Mouse (Mus musculus) left cerebral cortex, postnatal 4 days (tissue): ENCODE data around the gene Hist1h3f. TPM values are rescaled to one million over a fixed set of nuclear protein-coding genes. Genes with fewer than 3 reads are reported as not detected.
A peak's percentile ranks its signal among the peaks of the same experiment; 100 is the strongest.

Source experiments
- DNase-seq: peaks from one replicate; pipeline ENCODE4 v3.0.0-alpha.2; 2022
- intact Hi-C: fragments of 180-260 bp; cut with DNase I; formaldehyde crosslinking; loops from one replicate; pipeline ENCODE4 v1.15.1; 2025
- total RNA-seq, 2 experiments: library from RNA; stranded (reverse); gene quantifications; 2 replicates each; pipeline ENCODE4 v1.2.3; 2021

Gene Hist1h3f
- 10 to 100 TPM; 42.2 to 44.0 TPM for total RNA-seq

GRCm38 (mm10) chr13:23543965-23544786 lies at the start of gene Hist1h3f:
Gene Hist1h3f, plus strand, starts transcription at chr13:23544052.
- intact Hi-C loops: no loop called here

GRCm38 (mm10) chr13:23495526-23495925 lies 48.3 kb upstream of the Hist1h3f start:
- no peak for DNase-seq
- intact Hi-C loops: loop anchor here (5.0 kb wide), 1 partner anchor 33 kb away; no protein-coding TSS in a partner anchor

More at GRCm38 (mm10) chr13:23543965-23544786, at the start of gene Hist1h3f:
- DNase-seq: peak; percentile 60

GRCm38 (mm10) chr13:23497656-23498321 lies 46.1 kb upstream of the Hist1h3f start:
- intact Hi-C loops: loop anchor here (5.0 kb wide), 1 partner anchor 35 kb away; no protein-coding TSS in a partner anchor
- no peak for DNase-seq

- no peak for DNase-seq
- intact Hi-C loops: loop anchor here (5.0 kb wide), 1 partner anchor 36 kb away; no protein-coding TSS in a partner anchor
These were observed 45.2 kb upstream of the Hist1h3f start for GRCm38 (mm10) chr13:23498653-23499052.

- intact Hi-C loops: loop anchor here (5.0 to 10.0 kb wide), 2 partner anchors 38 to 195 kb away; no protein-coding TSS in a partner anchor
- no peak for DNase-seq
These were observed 43.9 kb upstream of the Hist1h3f start for GRCm38 (mm10) chr13:23499943-23500342.

- intact Hi-C loops: loop anchor here (10.0 kb wide), 1 partner anchor 196 kb away; no protein-coding TSS in a partner anchor
- DNase-seq: peak; percentile 46
These were observed 43.2 kb upstream of the Hist1h3f start for GRCm38 (mm10) chr13:23500424-23501200.

GRCm38 (mm10) chr13:23501511-23501910 lies 42.3 kb upstream of the Hist1h3f start:
- no peak for DNase-seq
- intact Hi-C loops: loop anchor here (10.0 kb wide), 1 partner anchor 197 kb away; no protein-coding TSS in a partner anchor

- intact Hi-C loops: loop anchor here (10.0 kb wide), 1 partner anchor 197 kb away; no protein-coding TSS in a partner anchor
- no peak for DNase-seq
These were observed 41.8 kb upstream of the Hist1h3f start for GRCm38 (mm10) chr13:23502031-23502567.

GRCm38 (mm10) chr13:23502916-23503315 lies 40.9 kb upstream of the Hist1h3f start:
- intact Hi-C loops: loop anchor here (10.0 kb wide), 1 partner anchor 198 kb away; no protein-coding TSS in a partner anchor
- DNase-seq: no peak

- intact Hi-C loops: loop anchor here (10.0 kb wide), 1 partner anchor 199 kb away; no protein-coding TSS in a partner anchor
- DNase-seq: peak; percentile 31
These were observed 40.1 kb upstream of the Hist1h3f start for GRCm38 (mm10) chr13:23503797-23504196.

GRCm38 (mm10) chr13:23505662-23506345 lies 38.0 kb upstream of the Hist1h3f start:
- DNase-seq: no peak
- intact Hi-C loops: loop anchor here (10.0 kb wide), 1 partner anchor 201 kb away; no protein-coding TSS in a partner anchor

GRCm38 (mm10) chr13:23506351-23506750 lies 37.5 kb upstream of the Hist1h3f start:
- DNase-seq: no peak
- intact Hi-C loops: loop anchor here (10.0 kb wide), 1 partner anchor 202 kb away; no protein-coding TSS in a partner anchor

GRCm38 (mm10) chr13:23506819-23507515 lies 36.9 kb upstream of the Hist1h3f start:
- intact Hi-C loops: loop anchor here (10.0 kb wide), 1 partner anchor 202 kb away; no protein-coding TSS in a partner anchor
- no peak for DNase-seq

GRCm38 (mm10) chr13:23510127-23510526 lies 33.7 kb upstream of the Hist1h3f start:
- DNase-seq: no peak
- intact Hi-C loops: loop anchor here (10.0 kb wide), 1 partner anchor 1565 kb away; the partner anchor contains the start of gene Zfp184

- DNase-seq: no peak
- intact Hi-C loops: loop anchor here (10.0 kb wide), 1 partner anchor 1569 kb away; the partner anchor contains the start of gene Zfp184
These were observed 30.3 kb upstream of the Hist1h3f start for GRCm38 (mm10) chr13:23513517-23513916.

GRCm38 (mm10) chr13:23515281-23515680 lies 28.6 kb upstream of the Hist1h3f start:
- no peak for DNase-seq
- intact Hi-C loops: loop anchor here (5.0 to 10.0 kb wide), 2 partner anchors 78 to 1570 kb away; partner anchors contain the start of gene Zfp184

- DNase-seq: no peak
- intact Hi-C loops: loop anchor here (5.0 to 10.0 kb wide), 2 partner anchors 79 to 1571 kb away; partner anchors contain the start of gene Zfp184
These were observed 27.8 kb upstream of the Hist1h3f start for GRCm38 (mm10) chr13:23515826-23516620.
